Mouse (Mus musculus): ENCODE measurements around the gene Adgre5.

DNA sequence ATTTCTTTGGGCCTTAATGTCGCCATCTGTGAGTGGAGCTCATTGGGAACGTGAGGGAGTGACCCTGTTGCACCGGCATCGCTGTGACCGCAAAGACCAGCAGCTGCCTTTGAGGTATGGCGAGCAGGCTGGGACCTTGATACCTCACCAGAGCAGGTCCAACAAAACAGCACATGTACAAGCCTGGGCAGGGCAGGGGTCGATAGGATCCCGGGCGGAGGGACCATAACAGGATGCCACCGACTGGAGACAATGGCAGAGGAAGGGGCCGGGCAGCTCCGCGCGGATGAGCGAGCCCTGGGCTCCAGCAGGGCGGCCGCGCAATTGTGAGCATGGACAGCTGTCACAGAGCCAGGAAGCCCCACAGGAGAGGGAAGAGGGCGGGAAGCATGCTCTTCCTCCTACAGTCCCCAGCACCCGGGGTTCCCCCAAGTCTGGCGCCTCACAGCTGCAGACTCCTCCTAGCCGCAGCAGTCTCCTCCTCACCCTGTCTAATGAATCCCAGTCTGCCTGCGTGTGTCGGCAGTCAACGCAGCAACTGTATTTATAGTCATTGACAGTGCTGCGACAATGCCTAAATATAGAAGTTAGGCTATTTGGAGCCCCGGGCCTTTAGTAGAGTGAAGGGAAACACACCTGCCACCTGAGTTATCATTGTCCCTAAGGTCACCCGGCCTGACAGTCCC, 6.7 kb upstream of the Adgre5 start:
- TF ChIP-seq GATA1 (IDR thresholded peaks at IDR 0.05; ENCODE audit: low read length) (no peak), TAL1 (IDR thresholded peaks at IDR 0.05; ENCODE audit: low read length) (no peak)
